Mouse (Mus musculus) liver, postnatal 0 days (tissue): ENCODE data around the gene Bysl. TPM values are rescaled to one million over a fixed set of nuclear protein-coding genes. Genes with fewer than 3 reads are reported as not detected.

Experiments
- ATAC-seq: fragments of 200-750 bp; cut with Nextera tagmentation; 2 replicates; pipeline ENCODE4 v1.8.0; 2017; ENCODE audit warnings: mild to moderate bottlenecking, moderate library complexity
- DNase-seq: peaks from one replicate; pipeline ENCODE4 v3.0.0-alpha.2; 2016
- H3K27ac ChIP-seq: fragments of 300-500 bp; sonication (generic); 2 replicates; pipeline ENCODE4 v1.5.1; 2014; ENCODE audit warnings: antibody characterized with exemption, moderate library complexity, mild to moderate bottlenecking, low read depth
- H3K27me3 ChIP-seq: fragments of 300-500 bp; sonication (generic); 2 replicates; pipeline ENCODE4 v1.6.1; 2014; ENCODE audit warnings: low read length, control low read depth, mixed read lengths; ENCODE audit not compliant: insufficient read depth
- H3K36me3 ChIP-seq: fragments of 300-500 bp; sonication (generic); replicated peaks from 2 replicates; pipeline ENCODE4 v1.6.1; 2014; ENCODE audit warnings: mild to moderate bottlenecking, control low read depth, low read length, moderate library complexity, mixed read lengths; ENCODE audit not compliant: insufficient read depth
- H3K4me1 ChIP-seq: fragments of 300-500 bp; sonication (generic); 2 replicates; pipeline ENCODE4 v1.6.1; 2014; ENCODE audit warnings: antibody characterized with exemption, mild to moderate bottlenecking, control low read depth; ENCODE audit not compliant: insufficient read depth
- H3K4me2 ChIP-seq: fragments of 300-500 bp; sonication (generic); 2 replicates; pipeline ENCODE4 v1.6.1; 2014; ENCODE audit warnings: low read depth, mild to moderate bottlenecking, low read length, moderate library complexity, mixed read lengths
- H3K4me3 ChIP-seq: fragments of 300-500 bp; sonication (generic); 2 replicates; pipeline ENCODE4 v1.5.1; 2014; ENCODE audit warnings: low read depth, low read length
- H3K9ac ChIP-seq: fragments of 300-500 bp; sonication (generic); replicated peaks from 2 replicates; pipeline ENCODE4 v1.6.1; 2014; ENCODE audit warnings: mild to moderate bottlenecking, moderate library complexity
- H3K9me3 ChIP-seq: fragments of 300-500 bp; sonication (generic); 2 replicates; pipeline ENCODE4 v1.6.1; 2016; ENCODE audit warnings: mild to moderate bottlenecking, control low read depth, low read length, mixed read lengths
- CTCF ChIP-seq: sonication (generic); IDR thresholded peaks from 2 replicates; pipeline ENCODE4 v1.5.1; 2016; ENCODE audit warnings: antibody characterized with exemption, low read depth
- EP300 ChIP-seq: IDR thresholded peaks from 2 replicates; pipeline ENCODE4 v1.6.1; 2016; ENCODE audit warnings: antibody characterized with exemption, low read depth, mild to moderate bottlenecking
- WGBS: fragments of 180-500 bp; shearing (Covaris S2); extraction: QIAGEN DNeasy Blood & Tissue Kit; methylation state at CpG from one replicate; pipeline ENCODE4 v1.1.7; 2014; ENCODE audit not compliant: insufficient replicate concordance; 5-methylcytosine and 5-hydroxymethylcytosine counted together
- polyA plus RNA-seq: library from polyadenylated mRNA; unstranded; fragments of >200 nt; fragmentation: Nextera tagmentation; extraction: Ambion mirVana; gene quantifications from 2 replicates; pipeline ENCODE4 v1.2.1, GENCODE M21; 2015

Bysl gene
- polyA plus RNA-seq, 1 experiment from 2014 or later: 10.6 TPM

GRCm38 (mm10) chr17:47588517-47588916 lies 22.8 kb downstream of the Bysl start:
- no peaks in the 10 kb centered on the region for H3K27me3 ChIP-seq
- no peak overlapping the region for H3K4me2 ChIP-seq
- DNase-seq (peak; percentile 42), ATAC-seq (peak; percentile 66)
- H3K9ac ChIP-seq: no peak overlapping the region
- 0 out of 2 replicates have a peak, but pooled peaks cover 6% of the 10 kb centered on the region for H3K36me3 ChIP-seq
- H3K4me3 ChIP-seq: no peak overlapping the region
- no peaks in the 10 kb centered on the region for H3K9me3 ChIP-seq
- peaks cover 18% of the 10 kb centered on the region for H3K4me1 ChIP-seq
- TF ChIP-seq CTCF (no peak), EP300 (peak; percentile 67)
- WGBS: 69% methylated on average over 8 of the region's 8 CpGs
- H3K27ac ChIP-seq: peak overlapping the region; percentile 77

- no peak overlapping the region for H3K9ac ChIP-seq
- DNase-seq (no peak), ATAC-seq (no peak)
- TF ChIP-seq CTCF (no peak), EP300 (no peak)
- WGBS: 92% methylated on average over 4 of the region's 4 CpGs
- no peak overlapping the region for H3K27ac ChIP-seq
- no peaks in the 10 kb centered on the region for H3K9me3 ChIP-seq
- peaks cover 13% of the 10 kb centered on the region for H3K36me3 ChIP-seq
- H3K4me3 ChIP-seq: no peak overlapping the region
- H3K27me3 ChIP-seq: no peaks in the 10 kb centered on the region
- H3K4me2 ChIP-seq: no peak overlapping the region
- peaks cover 6% of the 10 kb centered on the region for H3K4me1 ChIP-seq
Measured at GRCm38 (mm10) chr17:47580962-47581361, 30.3 kb downstream of the Bysl start.

GRCm38 (mm10) chr17:47578655-47579054 lies 32.6 kb downstream of the Bysl start:
- WGBS: 66% methylated on average over 6 of the region's 6 CpGs
- Histone ChIP-seq H3K27me3 (no peaks in the 10 kb centered on the region), H3K4me1 (peaks cover 6% of the 10 kb centered on the region), H3K36me3 (peaks cover 13% of the 10 kb centered on the region), H3K9me3 (no peaks in the 10 kb centered on the region), H3K4me3 (no peak overlapping the region), H3K9ac (no peak overlapping the region), H3K4me2 (no peak overlapping the region; the same call in 1 of the 2 replicates), H3K27ac (0 out of 2 replicates have a peak overlapping the region, but pooled peaks have one; percentile 42)
- TF ChIP-seq EP300 (peak; percentile 96), CTCF (no peak)
- ATAC-seq (peak; percentile 70), DNase-seq (no peak)

- no peaks in the 10 kb centered on the region for H3K9me3 ChIP-seq
- DNase-seq (no peak), ATAC-seq (no peak)
- no peak overlapping the region for H3K27ac ChIP-seq
- H3K4me1 ChIP-seq: peaks cover 8% of the 10 kb centered on the region
- no peak overlapping the region for H3K9ac ChIP-seq
- H3K27me3 ChIP-seq: no peaks in the 10 kb centered on the region
- no peak overlapping the region for H3K4me3 ChIP-seq
- H3K36me3 ChIP-seq: peaks cover 12% of the 10 kb centered on the region
- no peak overlapping the region for H3K4me2 ChIP-seq
- WGBS: 71% methylated on average over 11 of the region's 11 CpGs
- TF ChIP-seq EP300 (no peak), CTCF (no peak)
Measured at GRCm38 (mm10) chr17:47574830-47575229, 36.5 kb downstream of the Bysl start.

- Histone ChIP-seq H3K27ac (no peak overlapping the region), H3K9ac (no peak overlapping the region), H3K4me1 (peaks cover 9% of the 10 kb centered on the region), H3K36me3 (peaks cover 8% of the 10 kb centered on the region), H3K4me3 (no peak overlapping the region), H3K9me3 (no peaks in the 10 kb centered on the region), H3K27me3 (no peaks in the 10 kb centered on the region), H3K4me2 (no peak overlapping the region)
- 72% methylated on average over 8 of the region's 8 CpGs for WGBS
- ATAC-seq: no peak
- DNase-seq: no peak
- TF ChIP-seq CTCF (no peak), EP300 (no peak)
Measured at GRCm38 (mm10) chr17:47574028-47574427, 37.3 kb downstream of the Bysl start.

GRCm38 (mm10) chr17:47572436-47572835 lies 38.9 kb downstream of the Bysl start:
- Histone ChIP-seq H3K4me3 (no peak overlapping the region), H3K9me3 (no peaks in the 10 kb centered on the region), H3K36me3 (peaks cover 4% of the 10 kb centered on the region; the same call in 1 of the 2 replicates), H3K4me2 (no peak overlapping the region), H3K27me3 (no peaks in the 10 kb centered on the region), H3K4me1 (peaks cover 12% of the 10 kb centered on the region), H3K27ac (no peak overlapping the region), H3K9ac (no peak overlapping the region)
- ATAC-seq: no peak
- DNase-seq: no peak
- TF ChIP-seq CTCF (no peak), EP300 (no peak)

GRCm38 (mm10) chr17:47571621-47572020 lies 39.7 kb downstream of the Bysl start:
- DNase-seq (no peak), ATAC-seq (no peak)
- Histone ChIP-seq H3K36me3 (peaks cover 4% of the 10 kb centered on the region; the same call in 1 of the 2 replicates), H3K4me3 (no peak overlapping the region), H3K4me2 (no peak overlapping the region), H3K27me3 (no peaks in the 10 kb centered on the region), H3K9ac (no peak overlapping the region), H3K27ac (no peak overlapping the region), H3K9me3 (no peaks in the 10 kb centered on the region), H3K4me1 (peaks cover 20% of the 10 kb centered on the region)
- TF ChIP-seq EP300 (no peak), CTCF (no peak)
- 72% methylated on average over 7 of the region's 7 CpGs for WGBS
